Mouse (Mus musculus) right cerebral cortex, postnatal 4 days (tissue): ENCODE data around the gene Npw.

Experiments
- DNase-seq: peaks from one replicate; pipeline ENCODE4 v3.0.0-alpha.2; 2022

The Npw gene

GRCm38 (mm10) chr17:24658017-24658758, at the start of gene Npw:
TSS of gene Npw (minus strand) at chr17:24658457.
- no peak for DNase-seq

GRCm38 (mm10) chr17:24707801-24708425, 49.7 kb upstream of the Npw start:
- no peak for DNase-seq

- DNase-seq, result peak; percentile 94
Observed at GRCm38 (mm10) chr17:24706982-24707800, 48.9 kb upstream of the Npw start, which contains the start of gene Tbl3. TSS of gene Tbl3 (minus strand) at chr17:24707660.

GRCm38 (mm10) chr17:24705821-24706220, 47.6 kb upstream of the Npw start:
- no peak for DNase-seq

- DNase-seq, result no peak
Observed at GRCm38 (mm10) chr17:24701251-24701650, 43.0 kb upstream of the Npw start.

GRCm38 (mm10) chr17:24699473-24699872, 41.2 kb upstream of the Npw start:
- no peak for DNase-seq

- DNase-seq, result no peak
Observed at GRCm38 (mm10) chr17:24698715-24699114, 40.5 kb upstream of the Npw start.

GRCm38 (mm10) chr17:24697985-24698384, 39.7 kb upstream of the Npw start:
- no peak for DNase-seq

GRCm38 (mm10) chr17:24696011-24696697, 37.9 kb upstream of the Npw start, which contains the start of the genes Gfer and Noxo1:
TSS of gene Gfer (minus strand) at chr17:24696156.
TSS of gene Noxo1 (plus strand) at chr17:24696234.
- peak; percentile 83 for DNase-seq

- DNase-seq, result no peak
Observed at GRCm38 (mm10) chr17:24695326-24696010, 37.2 kb upstream of the Npw start.

- DNase-seq, result no peak
Observed at GRCm38 (mm10) chr17:24692385-24692784, 34.1 kb upstream of the Npw start.

- peak; percentile 68 for DNase-seq
Observed at GRCm38 (mm10) chr17:24689251-24690081, 31.2 kb upstream of the Npw start, which contains the start of gene Syngr3. TSS of gene Syngr3 (minus strand) at chr17:24689955.

GRCm38 (mm10) chr17:24687599-24687998, 29.3 kb upstream of the Npw start:
- DNase-seq, result no peak

GRCm38 (mm10) chr17:24687146-24687595, 28.9 kb upstream of the Npw start:
- no peak for DNase-seq

- DNase-seq, result no peak
Observed at GRCm38 (mm10) chr17:24686514-24686913, 28.3 kb upstream of the Npw start.

- DNase-seq, result no peak
Observed at GRCm38 (mm10) chr17:24677500-24678080, 19.3 kb upstream of the Npw start.

- no peak for DNase-seq
Observed at GRCm38 (mm10) chr17:24676877-24677276, 18.6 kb upstream of the Npw start.

GRCm38 (mm10) chr17:24676187-24676586, 17.9 kb upstream of the Npw start:
- peak; percentile 77 for DNase-seq

GRCm38 (mm10) chr17:24674277-24674676, 16.0 kb upstream of the Npw start:
- no peak for DNase-seq

- no peak for DNase-seq
Observed at GRCm38 (mm10) chr17:24672141-24672540, 13.9 kb upstream of the Npw start.

- DNase-seq, result no peak
Observed at GRCm38 (mm10) chr17:24671346-24671745, 13.1 kb upstream of the Npw start.
